Mouse (Mus musculus) brain, adult 2 months (tissue): ENCODE results near the gene Zdhhc20.
"Not testable (repeated sequence)": the region's sequence is repeated elsewhere in the genome, so short reads cannot be mapped to it uniquely, and the experiment has no call there.

ENCODE experiments used
- DNase-seq: peaks from one replicate; pipeline ENCODE4 v3.0.0; 2011; ENCODE audit warnings: low read depth, low spot score

Gene Zdhhc20

DNA sequence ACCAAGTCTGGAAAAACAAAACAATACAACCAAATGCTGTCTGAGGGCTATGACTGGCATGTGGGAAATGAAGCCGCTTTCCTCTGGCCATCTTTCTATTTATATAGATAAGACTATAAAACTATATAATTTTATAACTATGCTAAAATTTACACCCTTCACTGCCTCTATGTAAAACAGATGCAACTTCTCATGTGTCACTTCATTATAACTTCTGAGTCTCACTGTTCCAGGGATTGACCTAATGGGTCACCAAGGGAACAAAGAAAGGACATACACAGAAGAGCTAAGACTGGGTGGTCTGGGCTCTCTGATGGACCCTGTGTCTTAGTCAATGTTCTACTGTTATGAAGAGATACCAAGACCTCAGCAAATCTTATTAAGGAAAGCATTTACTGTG, 2.9 kb upstream of the Zdhhc20 start:
- no peak for DNase-seq

DNA sequence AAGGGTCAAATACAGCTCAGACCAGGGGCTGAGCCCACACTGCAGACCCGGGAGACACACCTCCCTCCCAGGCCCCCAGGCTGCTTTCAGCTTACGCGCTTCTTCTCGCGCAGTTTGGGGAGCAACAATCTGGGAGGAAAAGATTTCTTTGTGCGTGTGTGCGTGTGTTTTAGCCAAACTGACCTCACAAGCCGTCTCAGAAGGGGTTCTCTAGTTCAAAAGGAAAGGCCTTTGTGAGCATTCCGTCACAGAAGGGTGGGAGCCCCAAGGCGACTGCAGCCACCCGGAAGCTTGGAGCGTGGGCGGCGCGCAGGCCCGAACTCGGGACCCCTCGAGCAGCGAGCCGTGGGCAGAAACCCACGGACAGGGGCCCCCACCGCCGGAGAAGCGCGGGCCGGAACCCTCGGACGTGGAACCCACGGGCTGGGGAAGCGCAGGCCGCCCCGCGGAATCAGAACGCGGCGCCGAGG, 500 bp downstream of the Zdhhc20 start:
- DNase-seq, result peak; percentile 59

DNA sequence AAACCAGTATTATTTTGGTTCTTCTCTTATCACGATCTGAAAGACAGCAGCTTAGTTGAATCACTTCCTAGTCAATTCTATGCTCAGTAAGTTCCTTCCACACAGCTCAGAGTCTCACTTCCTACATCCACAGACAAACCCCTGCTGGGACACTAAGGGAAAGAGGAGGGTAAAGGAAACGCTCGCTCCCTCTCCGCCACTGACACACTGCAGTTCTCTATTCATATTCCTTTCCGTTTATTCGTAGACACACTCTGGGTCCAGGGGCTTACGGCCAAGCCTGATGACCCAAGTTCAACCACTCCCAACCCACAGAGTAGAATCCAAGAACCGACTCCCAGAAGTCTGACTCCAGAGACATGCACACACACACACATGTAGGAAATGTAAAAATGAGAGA, 2.9 kb downstream of the Zdhhc20 start:
- DNase-seq, result peak; percentile 32

DNA sequence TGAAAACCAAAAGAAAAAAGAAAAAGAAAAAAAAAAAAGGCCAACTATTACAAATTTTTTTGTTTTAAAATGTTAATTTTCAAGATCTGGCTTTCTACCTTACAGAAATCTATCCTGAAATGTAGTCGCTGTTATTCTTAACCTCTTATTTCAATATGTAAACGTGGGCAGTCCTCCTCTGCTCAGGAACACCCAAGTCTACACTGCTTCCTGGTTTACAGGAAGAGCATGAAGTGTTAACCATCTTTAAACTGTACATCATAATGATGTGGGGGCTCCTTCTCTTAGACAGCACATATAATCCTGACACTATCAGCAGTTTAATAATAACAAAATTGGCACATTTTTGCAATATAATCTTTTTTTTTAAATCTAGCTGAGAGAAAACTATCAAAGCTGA, 4.0 kb downstream of the Zdhhc20 start:
- no peak for DNase-seq

DNA sequence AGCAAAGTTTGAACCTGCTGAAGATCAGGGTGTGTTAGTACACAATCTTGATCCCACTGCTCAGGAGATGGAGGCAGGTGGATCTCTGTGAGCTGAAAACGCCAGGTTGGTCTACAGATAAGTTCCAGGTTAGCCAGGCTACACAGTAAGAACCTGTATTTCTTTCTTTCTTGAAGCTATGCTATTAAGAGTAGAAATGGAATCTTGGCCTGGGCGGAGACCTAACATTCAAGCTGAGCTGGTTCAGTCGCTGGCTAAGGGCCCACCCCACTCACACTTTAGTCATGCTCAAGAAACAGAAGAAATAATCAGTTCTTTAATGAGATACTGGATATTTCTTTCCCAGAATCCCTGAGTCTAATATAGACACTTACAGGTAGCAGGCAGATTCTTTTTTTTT, 6.7 kb downstream of the Zdhhc20 start:
- no peak for DNase-seq

DNA sequence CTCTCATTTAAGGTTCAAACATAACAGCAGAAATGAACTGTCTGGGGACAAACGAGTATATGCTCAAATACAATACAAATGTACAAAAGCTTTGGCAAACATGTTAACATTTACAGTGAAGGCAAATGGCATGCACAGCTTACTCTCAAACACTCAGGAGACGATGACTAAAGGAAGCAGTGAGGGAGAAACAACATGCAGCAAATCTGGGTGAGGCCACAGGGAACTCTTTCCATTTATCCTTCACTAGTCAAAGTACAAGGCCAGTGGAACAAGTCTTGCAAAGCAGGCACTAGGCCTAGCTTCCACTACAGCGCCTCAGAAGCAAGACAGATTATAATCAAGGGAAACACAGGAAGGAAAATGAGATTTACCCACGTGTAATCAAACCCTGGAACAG, 7.4 kb downstream of the Zdhhc20 start:
- DNase-seq, result no peak

DNA sequence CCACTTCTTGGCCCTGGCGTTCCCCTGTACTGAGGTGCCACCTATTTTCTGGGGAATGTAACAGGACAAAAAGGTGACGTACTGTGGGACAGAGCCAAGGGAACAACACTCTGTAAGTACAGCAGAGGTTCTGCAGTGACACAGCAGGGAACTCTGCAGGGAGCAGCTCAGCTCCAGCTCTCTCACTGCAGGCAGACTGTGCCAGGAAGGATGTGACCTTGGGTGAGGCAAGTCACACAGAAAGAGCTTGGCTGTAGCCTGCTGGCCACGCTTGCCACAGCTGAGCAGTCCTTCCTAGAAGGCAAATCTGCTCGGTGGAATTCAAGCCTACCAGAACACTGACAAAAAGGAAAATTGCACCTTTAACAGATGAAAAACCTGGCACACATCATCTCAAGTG, 8.3 kb downstream of the Zdhhc20 start:
- DNase-seq, result peak; percentile 83

DNA sequence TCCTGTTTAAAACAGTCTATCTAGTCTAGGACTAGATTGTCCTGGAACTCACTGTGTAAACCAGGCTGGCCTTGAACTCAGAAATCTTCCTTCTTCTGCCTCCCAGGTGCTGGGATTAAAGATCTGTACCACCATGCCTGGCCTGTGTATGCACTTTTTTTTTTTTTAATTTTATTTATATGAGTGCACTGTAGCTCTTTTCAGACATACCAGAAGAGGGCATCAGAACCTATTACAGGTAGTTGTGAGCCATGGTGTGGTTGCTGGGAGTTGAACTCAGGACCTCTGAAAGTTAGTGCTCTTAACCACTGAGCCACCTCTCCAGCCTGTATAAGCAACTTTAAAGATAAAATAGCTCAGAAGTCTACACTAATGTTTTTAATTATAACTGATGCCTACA, 9.0 kb downstream of the Zdhhc20 start:
- DNase-seq, result no peak

DNA sequence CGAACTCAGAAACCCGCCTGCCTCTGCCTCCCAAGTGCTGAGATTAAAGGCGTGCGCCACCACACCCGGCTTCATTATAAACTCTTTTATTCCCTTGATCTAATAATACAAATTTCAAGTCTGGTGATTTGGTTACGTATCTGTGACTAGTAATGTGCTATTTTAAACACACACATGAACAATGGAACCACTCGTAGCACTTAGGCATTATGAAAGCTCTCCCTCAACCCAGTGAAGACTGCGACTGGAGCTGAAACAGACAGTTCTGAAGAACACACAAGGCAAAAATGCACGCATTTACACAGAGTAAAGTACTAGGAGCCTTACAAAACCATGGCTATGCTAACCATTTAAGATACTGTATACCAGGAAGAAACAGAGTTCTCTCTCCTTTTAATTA, 12.2 kb downstream of the Zdhhc20 start:
- no peak for DNase-seq

DNA sequence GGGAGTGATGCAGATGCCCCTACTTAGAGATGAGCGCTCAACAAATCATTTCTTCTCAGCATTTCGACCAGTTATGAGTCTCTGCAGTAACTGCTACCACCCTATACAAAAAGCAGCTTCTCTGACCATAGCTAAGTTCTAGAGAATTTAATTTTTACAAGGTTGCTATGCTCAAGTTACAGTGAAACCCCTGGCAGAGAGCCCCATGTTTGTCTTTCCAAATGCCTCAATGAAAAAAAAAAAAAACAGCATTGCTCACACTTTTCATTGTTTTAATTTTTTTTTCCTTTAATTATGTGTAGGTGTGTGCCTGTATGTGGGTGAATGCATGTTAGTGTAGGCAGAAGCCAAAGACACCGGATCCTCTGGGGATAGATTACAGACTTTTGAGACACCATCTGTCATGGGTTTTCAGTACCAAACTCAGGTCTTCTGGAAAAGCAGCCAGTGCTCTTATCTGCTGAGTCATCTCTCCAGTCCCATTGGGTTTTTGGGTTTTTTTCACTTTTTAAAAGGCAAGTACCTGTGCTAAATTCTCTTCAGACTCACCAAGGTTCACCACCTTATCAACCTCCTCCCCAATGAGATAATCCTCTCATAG, 23.3 kb downstream of the Zdhhc20 start:
- peak; percentile 85 for DNase-seq

DNA sequence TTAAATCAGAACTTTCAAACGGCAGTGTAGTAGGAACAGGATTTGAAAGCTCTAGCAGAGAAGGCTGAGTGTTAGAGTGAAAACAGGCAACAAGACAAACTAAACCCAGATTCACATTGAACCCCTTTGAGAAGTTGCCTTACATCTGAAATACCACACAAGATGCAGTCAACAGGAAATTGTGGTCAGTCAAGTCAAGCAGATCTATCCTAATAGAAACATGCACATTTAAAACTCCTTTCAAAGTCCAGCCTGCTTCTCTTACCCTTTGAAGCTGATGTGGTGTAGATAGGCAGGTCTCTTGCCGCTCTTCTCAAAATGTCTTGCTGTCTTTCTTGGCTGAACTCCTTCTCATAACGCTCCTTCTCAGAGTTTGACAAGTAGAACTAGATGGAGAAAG, 24.8 kb downstream of the Zdhhc20 start:
- no peak for DNase-seq

DNA sequence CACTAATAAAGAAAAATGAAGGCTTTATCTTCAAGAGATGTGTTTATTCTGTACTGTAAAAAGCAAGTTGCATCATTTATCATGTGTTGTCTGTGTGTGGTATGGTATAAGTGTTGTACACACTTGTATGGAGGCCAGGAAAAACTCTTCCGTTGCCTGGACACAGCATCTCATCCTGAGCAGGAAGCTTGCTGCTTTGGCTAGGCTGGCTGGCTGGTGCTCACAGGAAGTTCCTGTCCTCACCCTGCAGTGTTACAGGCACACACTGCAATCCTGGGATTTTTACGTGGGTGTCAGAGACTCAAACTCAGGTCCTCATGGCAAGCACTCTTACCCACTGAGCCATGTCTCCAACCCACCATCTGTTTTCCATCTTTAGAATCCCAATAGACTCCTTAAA, 26.9 kb downstream of the Zdhhc20 start:
- DNase-seq, result peak; percentile 33

DNA sequence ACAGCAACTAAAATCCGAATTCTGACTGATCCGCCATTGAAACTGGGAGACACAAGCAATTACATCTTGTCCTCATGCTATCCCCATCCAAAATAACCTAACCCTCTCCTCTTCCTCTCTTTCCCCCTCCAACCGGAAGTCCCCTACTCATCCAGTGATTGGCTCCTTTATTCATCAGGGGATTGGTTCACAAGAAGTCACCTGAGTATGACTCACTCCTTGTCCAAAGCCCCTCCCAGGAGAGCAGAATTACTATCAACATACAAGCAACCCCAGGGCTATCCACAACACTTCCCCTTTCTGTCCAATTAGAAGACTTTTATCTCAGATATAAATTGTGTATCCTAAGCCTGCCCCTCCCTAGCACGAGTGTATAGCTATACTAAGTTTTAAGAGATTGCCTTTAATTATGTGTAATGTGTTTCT, 28.1 kb downstream of the Zdhhc20 start:
- DNase-seq, result no peak

DNA sequence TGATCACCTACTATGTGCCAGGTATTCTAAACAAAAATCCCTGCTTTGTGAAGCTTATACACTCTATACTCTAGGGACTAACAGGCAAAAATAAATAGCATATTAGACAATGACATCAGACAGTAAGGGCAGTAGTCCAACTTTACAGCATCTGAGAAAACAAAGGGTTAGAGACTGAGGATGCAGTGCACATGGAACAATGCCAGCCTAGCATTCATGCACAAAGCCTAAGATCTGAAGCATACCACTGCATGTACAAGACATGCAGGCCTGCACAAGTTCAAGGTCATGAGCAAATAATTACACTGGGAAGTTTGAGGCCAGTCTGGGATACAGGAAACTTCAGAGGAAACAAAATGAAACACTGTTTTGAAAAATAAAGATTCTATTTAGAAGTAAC, 30.6 kb downstream of the Zdhhc20 start:
- DNase-seq, result peak; percentile 64

DNA sequence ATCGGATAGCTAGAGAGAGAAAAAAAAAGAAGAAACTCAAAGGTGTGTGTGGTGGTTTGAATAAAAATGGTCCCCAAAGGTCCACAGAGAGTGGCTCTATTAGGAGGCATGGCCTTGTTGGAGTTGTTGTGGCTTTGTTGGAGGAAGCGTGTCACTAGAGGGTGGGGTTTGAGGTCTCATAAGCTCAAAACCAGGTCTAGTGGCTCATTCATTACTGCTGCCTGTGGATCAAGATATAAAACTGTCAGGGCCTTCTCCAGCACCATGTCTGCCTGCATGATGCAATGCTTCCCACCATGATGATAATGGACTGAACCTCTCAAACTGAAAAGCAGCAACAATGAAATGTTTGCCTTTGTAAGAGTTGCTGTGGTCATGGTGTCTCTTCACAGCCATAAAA, 31.5 kb downstream of the Zdhhc20 start:
- no peak for DNase-seq

DNA sequence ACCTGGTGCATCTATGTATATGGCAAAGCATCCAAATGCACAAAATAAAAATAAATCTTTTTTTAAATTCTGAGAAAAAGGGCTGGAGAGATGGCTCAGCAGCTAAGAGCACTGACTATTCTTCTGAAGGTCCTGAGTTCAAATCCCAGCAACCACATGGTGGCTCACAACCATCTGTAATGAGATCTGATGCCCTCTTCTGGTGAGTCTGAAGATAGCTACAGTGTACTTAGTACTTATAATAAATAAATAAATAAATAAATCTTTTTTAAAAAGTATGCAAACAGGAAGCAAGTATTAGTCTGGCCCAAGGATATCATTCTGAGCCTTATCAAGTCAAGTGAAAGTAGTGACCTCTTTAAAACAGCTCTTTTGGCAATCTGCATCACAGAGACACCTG, 34.0 kb downstream of the Zdhhc20 start:
- not testable (repeated sequence) for DNase-seq

DNA sequence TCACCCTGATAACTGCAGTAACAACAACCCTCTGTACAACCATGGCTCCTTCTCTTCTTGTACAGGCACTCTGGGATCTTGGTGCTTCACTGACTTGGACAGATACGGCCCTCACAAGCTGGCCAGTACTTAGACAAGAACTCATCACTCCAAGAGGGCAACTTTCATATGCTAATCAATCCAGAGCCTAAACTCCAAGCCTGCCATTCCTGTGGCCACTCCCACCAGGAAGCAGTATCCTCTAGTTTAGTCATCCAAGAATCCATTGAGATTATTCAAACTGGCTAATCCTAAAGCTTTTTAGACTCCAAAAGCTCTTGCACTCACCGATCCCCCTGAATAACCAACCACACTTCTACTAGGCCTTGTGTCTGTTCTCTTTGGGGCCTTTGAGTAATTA, 37.1 kb downstream of the Zdhhc20 start:
- DNase-seq, result no peak

DNA sequence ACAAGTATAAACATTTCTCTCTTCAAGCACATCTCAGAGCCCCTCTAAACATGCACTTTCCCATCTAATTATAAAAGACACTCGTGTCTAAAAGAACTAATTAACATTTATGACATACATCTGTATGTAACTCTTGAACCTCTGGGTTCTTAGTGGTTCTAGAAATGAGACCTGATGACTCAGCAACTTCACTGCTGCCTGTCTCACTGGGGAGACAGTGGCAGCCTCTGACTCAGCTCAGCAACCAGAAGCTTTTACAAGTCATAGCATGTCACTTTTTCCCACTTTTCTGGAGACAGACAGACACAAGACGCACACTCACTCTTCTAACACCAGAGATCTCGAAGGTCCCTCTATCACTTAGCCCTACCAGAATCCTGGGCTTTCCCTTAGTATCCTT, 39.7 kb downstream of the Zdhhc20 start:
- peak; percentile 62 for DNase-seq

DNA sequence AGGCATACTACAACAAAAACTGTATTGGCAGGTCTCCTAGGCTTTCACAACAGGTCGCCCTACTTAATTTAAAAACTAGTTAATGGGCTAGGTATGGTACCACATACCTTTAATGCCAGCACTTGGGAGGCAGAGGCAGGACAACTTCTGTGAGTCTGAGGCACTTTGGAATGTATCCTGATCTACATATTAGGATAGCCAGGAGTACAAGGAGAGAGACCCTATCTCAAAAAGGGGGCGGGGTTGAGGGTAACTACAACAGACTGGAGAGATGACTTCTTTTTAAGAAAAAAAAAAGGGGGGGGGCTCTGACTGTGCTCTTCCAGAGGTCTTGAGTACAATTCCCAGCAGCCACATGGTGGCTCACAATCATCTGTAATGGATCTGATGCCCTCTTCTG, 41.4 kb downstream of the Zdhhc20 start:
- no peak for DNase-seq

DNA sequence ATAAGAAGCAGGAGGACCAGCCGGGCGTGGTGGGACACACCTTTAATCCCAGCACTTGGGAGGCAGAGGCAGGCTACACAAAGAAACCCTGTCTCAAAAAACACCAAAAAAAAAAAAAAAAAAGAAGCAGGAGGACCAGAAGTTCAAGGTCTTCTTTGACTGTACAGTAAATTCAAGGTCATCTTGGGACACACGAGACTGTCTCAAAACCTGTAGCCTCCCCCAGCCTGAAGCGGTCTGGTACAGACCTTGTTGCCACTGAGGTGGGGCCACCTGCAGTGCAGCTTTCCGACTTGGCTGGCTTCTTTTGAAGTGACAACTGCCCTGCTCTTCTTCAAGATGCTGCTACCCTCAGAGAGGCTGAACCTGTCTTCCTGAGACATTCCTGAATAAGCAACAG, 42.0 kb downstream of the Zdhhc20 start:
- not testable (repeated sequence) for DNase-seq

DNA sequence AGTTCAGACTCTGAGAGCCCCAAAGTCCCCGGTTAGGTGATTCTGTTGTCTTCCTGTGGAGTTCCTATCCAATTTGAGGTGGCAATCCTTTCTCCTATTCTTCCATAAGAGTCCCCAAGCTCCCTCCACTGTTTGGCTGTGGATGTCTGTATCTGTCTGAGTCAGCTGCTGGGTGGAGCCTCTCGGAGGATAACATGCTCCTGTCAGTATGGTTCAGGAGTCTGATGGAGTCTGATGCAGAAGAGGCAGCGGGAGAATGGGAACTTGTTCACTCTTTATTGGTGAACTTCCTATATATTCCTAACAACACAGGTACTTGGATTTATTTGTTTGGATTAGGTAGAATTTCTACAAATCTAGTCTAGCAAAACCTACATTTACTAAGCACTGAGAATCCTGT, 45.5 kb downstream of the Zdhhc20 start:
- DNase-seq, result no peak

DNA sequence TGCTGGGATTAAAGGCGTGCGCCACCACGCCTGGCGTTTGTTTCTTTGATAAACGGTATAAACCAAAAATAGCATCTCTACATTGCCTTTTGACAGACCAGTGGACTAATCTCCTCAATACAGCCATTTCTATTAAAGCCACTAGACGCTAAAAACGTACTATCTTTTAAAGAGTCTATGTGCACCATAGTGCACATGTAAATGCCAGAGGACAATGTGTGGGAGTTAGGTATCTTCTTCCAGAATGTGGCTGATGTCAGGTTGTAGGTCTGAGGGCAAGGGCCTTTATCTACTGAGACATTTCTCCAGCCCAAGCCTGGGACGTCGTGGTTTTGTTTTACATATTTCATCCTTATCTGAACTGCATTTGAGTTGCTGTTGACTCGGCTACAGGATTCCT, 54.9 kb downstream of the Zdhhc20 start:
- DNase-seq, result no peak

DNA sequence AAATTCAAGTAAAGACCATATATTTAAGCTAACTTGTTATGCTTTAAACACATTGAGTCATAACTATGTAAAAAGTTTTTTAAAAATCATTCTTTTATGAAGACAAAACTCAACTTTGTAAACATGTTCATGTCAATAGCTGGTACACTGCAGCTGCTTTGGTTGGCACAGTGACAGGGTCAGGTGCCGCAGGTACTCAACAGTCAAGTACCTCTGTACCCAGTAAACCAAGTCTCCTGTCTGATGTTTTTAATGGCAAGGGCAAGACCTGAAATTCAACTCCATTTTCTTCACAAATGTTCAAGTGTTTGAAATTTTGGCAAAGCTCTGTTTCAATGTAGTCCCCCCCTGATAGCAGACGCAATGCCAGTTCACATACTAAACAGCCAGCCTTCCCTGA, 56.5 kb downstream of the Zdhhc20 start:
- DNase-seq, result no peak

DNA sequence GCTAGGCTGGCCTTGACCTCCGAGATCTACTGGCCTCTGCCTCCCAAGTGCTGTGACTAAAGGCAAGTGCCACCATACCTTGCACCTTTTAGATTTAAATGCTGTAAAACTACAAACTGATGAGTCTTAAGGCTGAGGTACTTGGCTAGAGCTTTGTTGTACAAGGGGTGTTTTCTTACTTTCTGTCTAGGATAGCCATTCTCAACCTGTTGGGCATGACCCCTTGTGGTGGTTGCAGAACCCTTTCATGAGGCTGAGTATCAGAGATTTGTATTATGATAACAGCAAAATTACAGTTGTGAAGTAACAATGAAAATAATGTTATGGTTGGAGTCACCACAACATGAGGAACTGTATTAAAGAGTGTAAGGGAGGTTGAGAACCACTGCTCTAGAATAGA, 62.8 kb downstream of the Zdhhc20 start:
- no peak for DNase-seq
